Mouse (Mus musculus) myocyte (in vitro differentiated cells): ENCODE results near the gene Ttc9b. TPM values are rescaled to one million over a fixed set of nuclear protein-coding genes. Genes with fewer than 3 reads are reported as not detected.

Source experiments
- H3K27me3 ChIP-seq: one replicate; pipeline ENCODE4 v1.6.1; 2011; ENCODE audit not compliant: control insufficient read depth, insufficient read depth, insufficient read length
- H3K36me3 ChIP-seq: one replicate; pipeline ENCODE4 v1.6.1; 2011; ENCODE audit not compliant: control insufficient read depth, insufficient read depth
- H3K4me2 ChIP-seq: one replicate; pipeline ENCODE4 v1.6.1; 2011; ENCODE audit warnings: low read depth, control low read depth
- H3K4me3 ChIP-seq: one replicate; pipeline ENCODE4 v1.5.1; 2011; ENCODE audit warnings: mild to moderate bottlenecking, control low read depth, moderate library complexity
- H3K79me2 ChIP-seq: one replicate; pipeline ENCODE4 v1.6.1; 2011; ENCODE audit not compliant: control insufficient read depth, insufficient read depth
- H3ac ChIP-seq: one replicate; pipeline ENCODE4 v1.6.1; 2011; ENCODE audit not compliant: control insufficient read depth, insufficient read length
- CEBPB ChIP-seq: IDR thresholded peaks from 2 replicates; pipeline ENCODE4 v1.6.1; 2011; ENCODE audit warnings: mild to moderate bottlenecking, moderate library complexity; ENCODE audit not compliant: poor library complexity, insufficient read depth, severe bottlenecking
- E2F4 ChIP-seq: IDR thresholded peaks from one replicate; pipeline ENCODE4 v1.6.1; 2011; ENCODE audit warnings: mild to moderate bottlenecking, control low read depth, moderate library complexity; ENCODE audit not compliant: insufficient read depth
- MAX ChIP-seq: IDR thresholded peaks from one replicate; pipeline ENCODE4 v1.6.1; 2011; ENCODE audit warnings: low read depth, mild to moderate bottlenecking, control low read depth
- MYOD1 ChIP-seq, 3 experiments: IDR thresholded peaks; one replicate each; pipeline ENCODE4 v1.6.1; 2011; ENCODE audit warnings: control low read depth in 2 of 3, low read depth in 2 of 3, mild to moderate bottlenecking in 2 of 3, moderate library complexity in 1 of 3; ENCODE audit not compliant: insufficient read length in 2 of 3, control insufficient read depth in 1 of 3
- MYOG ChIP-seq, 3 experiments: IDR thresholded peaks; one replicate each; pipeline ENCODE4 v1.6.1; 2011; ENCODE audit warnings: control low read depth in 2 of 3, low read depth in 2 of 3, mild to moderate bottlenecking in 2 of 3; ENCODE audit not compliant: insufficient read length in 2 of 3, control insufficient read depth in 1 of 3, insufficient read depth in 1 of 3
- POLR2A ChIP-seq: IDR thresholded peaks from one replicate; pipeline ENCODE4 v1.6.1; 2011; ENCODE audit warnings: low read depth, mild to moderate bottlenecking, control low read depth, moderate library complexity; ENCODE audit not compliant: insufficient read length
- POLR2AphosphoS2 ChIP-seq: IDR thresholded peaks from one replicate; pipeline ENCODE4 v1.6.1; 2011; ENCODE audit warnings: low read depth, control low read depth; ENCODE audit not compliant: insufficient read length
- REST ChIP-seq: IDR thresholded peaks from one replicate; pipeline ENCODE4 v1.6.1; 2011; ENCODE audit warnings: mild to moderate bottlenecking, control low read depth, moderate library complexity; ENCODE audit not compliant: insufficient read depth, insufficient read length
- SRF ChIP-seq: IDR thresholded peaks from one replicate; pipeline ENCODE4 v1.6.1; 2011; ENCODE audit warnings: low read depth; ENCODE audit not compliant: control insufficient read depth, insufficient read length
- TCF12 ChIP-seq: IDR thresholded peaks from one replicate; pipeline ENCODE4 v1.6.1; 2011; ENCODE audit warnings: mild to moderate bottlenecking, control low read depth; ENCODE audit not compliant: poor library complexity, insufficient read depth, severe bottlenecking
- TCF3 ChIP-seq: IDR thresholded peaks from one replicate; pipeline ENCODE4 v1.6.1; 2011; ENCODE audit warnings: low read depth, control low read depth; ENCODE audit not compliant: insufficient read length
- USF1 ChIP-seq: IDR thresholded peaks from one replicate; pipeline ENCODE4 v1.6.1; 2011; ENCODE audit warnings: low read depth, mild to moderate bottlenecking, control low read depth, moderate library complexity
- polyA plus RNA-seq: library from polyadenylated mRNA; unstranded; fragments of >200 nt; fragmentation: generic; extraction: Trizol; gene quantifications from one replicate; pipeline ENCODE4 v1.2.1, GENCODE M21; 2012; ENCODE audit warnings: missing spikeins

Gene Ttc9b
- polyA plus RNA-seq, 1 experiment, result 0.20 TPM

DNA sequence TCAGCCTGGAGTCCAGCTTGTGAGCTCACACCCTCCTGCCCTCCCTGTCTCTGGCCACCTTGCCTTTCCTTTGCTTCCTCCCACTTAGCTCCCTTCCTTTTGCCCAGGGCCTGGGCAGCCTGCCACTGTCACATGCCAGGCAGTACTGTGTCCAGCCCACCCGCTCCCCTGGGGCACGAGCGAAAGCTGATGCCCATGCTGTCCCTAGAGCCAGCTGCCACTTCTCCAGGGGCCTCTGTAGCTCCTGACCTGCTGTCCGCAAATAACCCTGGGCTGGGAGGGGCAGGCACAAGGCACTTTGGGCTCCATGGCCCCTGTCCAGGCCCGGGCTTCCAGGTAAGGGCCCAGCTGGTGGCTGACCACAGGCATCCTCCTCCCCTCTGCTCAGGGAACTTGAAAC, 46.1 kb upstream of the Ttc9b start:
- H3K4me3 ChIP-seq, result peak overlapping the region; percentile 9
- no peaks in the 10 kb centered on the region for H3K27me3 ChIP-seq
- TF ChIP-seq TCF3 (peak; percentile 58), MYOG (IDR thresholded peaks at IDR 0.05; ENCODE audit: control insufficient read depth in 1 of 3, insufficient read depth in 1 of 3, insufficient read length in 2 of 3, low read depth in 2 of 3) (peak; percentile 73 to 99 (median 88)), MYOD1 (IDR thresholded peaks at IDR 0.05; ENCODE audit: control insufficient read depth in 1 of 3, insufficient read length in 2 of 3, low read depth in 2 of 3) (peak in 2 of 3 experiments; percentile 80 to 93), POLR2A (peak; percentile 56), CEBPB (no peak), SRF (no peak), E2F4 (no peak), POLR2AphosphoS2 (no peak), TCF12 (peak; percentile 74)
- no peak overlapping the region for H3ac ChIP-seq
- peaks cover 5% of the 10 kb centered on the region for H3K36me3 ChIP-seq
- H3K4me2 ChIP-seq, result peak overlapping the region; percentile 86
- peaks cover 65% of the 10 kb centered on the region for H3K79me2 ChIP-seq

DNA sequence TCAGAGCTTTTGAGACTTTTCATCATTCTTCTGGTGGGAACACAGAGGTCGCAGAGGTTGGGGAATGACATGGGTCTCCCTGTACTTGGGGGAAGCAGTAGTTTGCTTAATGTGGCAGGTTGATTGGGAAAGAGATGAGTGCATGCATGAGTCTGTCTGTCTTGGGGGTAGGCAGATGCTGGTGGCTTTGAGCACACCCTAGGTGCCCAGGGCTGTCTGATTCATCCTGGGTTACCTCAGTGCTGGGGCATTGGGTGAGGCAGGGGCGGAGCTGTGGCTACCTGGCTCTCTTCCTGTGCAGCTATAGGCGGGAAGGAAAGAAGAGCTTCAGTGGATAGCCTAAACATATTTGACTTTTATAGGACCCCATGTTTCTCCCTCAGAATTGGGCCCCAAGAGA, 45.6 kb upstream of the Ttc9b start:
- Histone ChIP-seq H3K4me2 (peak overlapping the region; percentile 55), H3K79me2 (peaks cover 68% of the 10 kb centered on the region), H3ac (no peak overlapping the region), H3K36me3 (peaks cover 5% of the 10 kb centered on the region), H3K27me3 (no peaks in the 10 kb centered on the region), H3K4me3 (no peak overlapping the region)
- no peak for TF ChIP-seq MAX
- peak in 1 of 3 experiments; percentile 36 for TF ChIP-seq MYOD1 (IDR thresholded peaks at IDR 0.05; ENCODE audit: control insufficient read depth in 1 of 3, insufficient read length in 2 of 3, low read depth in 2 of 3)
- TF ChIP-seq SRF, result no peak

GRCm38 (mm10) chr7:27609285-27609684, 44.4 kb upstream of the Ttc9b start:
- peak overlapping the region; percentile 55 for H3K4me2 ChIP-seq
- H3K4me3 ChIP-seq, result no peak overlapping the region
- no peaks in the 10 kb centered on the region for H3K27me3 ChIP-seq
- H3K36me3 ChIP-seq, result peaks cover 6% of the 10 kb centered on the region
- TF ChIP-seq CEBPB (no peak), REST (no peak), POLR2AphosphoS2 (no peak)
- H3K79me2 ChIP-seq, result peaks cover 67% of the 10 kb centered on the region
- H3ac ChIP-seq, result no peak overlapping the region

- Histone ChIP-seq H3K4me3 (no peak overlapping the region), H3K4me2 (peak overlapping the region; percentile 55), H3K79me2 (peaks cover 68% of the 10 kb centered on the region), H3ac (no peak overlapping the region), H3K27me3 (no peaks in the 10 kb centered on the region), H3K36me3 (peaks cover 10% of the 10 kb centered on the region)
- TF ChIP-seq MYOD1 (IDR thresholded peaks at IDR 0.05; ENCODE audit: control insufficient read depth in 1 of 3, insufficient read length in 2 of 3, low read depth in 2 of 3) (peak in 1 of 3 experiments; percentile 37), POLR2AphosphoS2 (peak; percentile 41), POLR2A (no peak), TCF3 (no peak), USF1 (no peak), E2F4 (no peak), MYOG (IDR thresholded peaks at IDR 0.05; ENCODE audit: control insufficient read depth in 1 of 3, insufficient read depth in 1 of 3, insufficient read length in 2 of 3, low read depth in 2 of 3) (peak in 1 of 3 experiments; percentile 59)
Measured at GRCm38 (mm10) chr7:27609688-27610087, 44.0 kb upstream of the Ttc9b start.

GRCm38 (mm10) chr7:27610370-27610769, 43.3 kb upstream of the Ttc9b start:
- Histone ChIP-seq H3K79me2 (peaks cover 64% of the 10 kb centered on the region), H3K27me3 (no peaks in the 10 kb centered on the region), H3K4me3 (no peak overlapping the region), H3K4me2 (peak overlapping the region; percentile 55), H3ac (no peak overlapping the region), H3K36me3 (peaks cover 13% of the 10 kb centered on the region)
- no peak for TF ChIP-seq TCF3
- TF ChIP-seq USF1, result no peak
- TF ChIP-seq POLR2AphosphoS2, result no peak
- no peak for TF ChIP-seq REST
- TF ChIP-seq SRF, result no peak
- TF ChIP-seq TCF12, result no peak
- no peak for TF ChIP-seq CEBPB
- peak in 2 of 3 experiments; percentile 52 to 54 for TF ChIP-seq MYOG (IDR thresholded peaks at IDR 0.05; ENCODE audit: control insufficient read depth in 1 of 3, insufficient read depth in 1 of 3, insufficient read length in 2 of 3, low read depth in 2 of 3)
- TF ChIP-seq POLR2A, result no peak
- no peak for TF ChIP-seq MAX
- TF ChIP-seq E2F4, result no peak
- TF ChIP-seq MYOD1 (IDR thresholded peaks at IDR 0.05; ENCODE audit: control insufficient read depth in 1 of 3, insufficient read length in 2 of 3, low read depth in 2 of 3), result peak in 2 of 3 experiments; percentile 34 to 67
